Mouse (Mus musculus) megakaryocyte-erythroid progenitor cell, adult 5-6 weeks (primary cell): ENCODE data around the gene Klc1. TPM values are rescaled to one million over a fixed set of nuclear protein-coding genes. Genes with fewer than 3 reads are reported as not detected.

Experiments
- ATAC-seq: replicated peaks from 2 replicates; pipeline ENCODE4 v1.8.0; 2016; ENCODE audit warnings: mild to moderate bottlenecking, inconsistent platforms; ENCODE audit not compliant: severe bottlenecking, poor library complexity, low FRiP score, low TSS enrichment
- total RNA-seq, 2 experiments: library from RNA; stranded (forward) in 1 of 2; stranded (reverse) in 1 of 2; fragments of 200-1000, 215-1000 nt in 1 of 2; fragments of >200 nt in 1 of 2; fragmentation: Nextera tagmentation in 1 of 2; gene quantifications; 2 replicates each; pipeline ENCODE4 v1.2.3; 2014 to 2017

The Klc1 gene
- total RNA-seq, 2 experiments from 2014 or later = 28.3 to 58.3 TPM

DNA sequence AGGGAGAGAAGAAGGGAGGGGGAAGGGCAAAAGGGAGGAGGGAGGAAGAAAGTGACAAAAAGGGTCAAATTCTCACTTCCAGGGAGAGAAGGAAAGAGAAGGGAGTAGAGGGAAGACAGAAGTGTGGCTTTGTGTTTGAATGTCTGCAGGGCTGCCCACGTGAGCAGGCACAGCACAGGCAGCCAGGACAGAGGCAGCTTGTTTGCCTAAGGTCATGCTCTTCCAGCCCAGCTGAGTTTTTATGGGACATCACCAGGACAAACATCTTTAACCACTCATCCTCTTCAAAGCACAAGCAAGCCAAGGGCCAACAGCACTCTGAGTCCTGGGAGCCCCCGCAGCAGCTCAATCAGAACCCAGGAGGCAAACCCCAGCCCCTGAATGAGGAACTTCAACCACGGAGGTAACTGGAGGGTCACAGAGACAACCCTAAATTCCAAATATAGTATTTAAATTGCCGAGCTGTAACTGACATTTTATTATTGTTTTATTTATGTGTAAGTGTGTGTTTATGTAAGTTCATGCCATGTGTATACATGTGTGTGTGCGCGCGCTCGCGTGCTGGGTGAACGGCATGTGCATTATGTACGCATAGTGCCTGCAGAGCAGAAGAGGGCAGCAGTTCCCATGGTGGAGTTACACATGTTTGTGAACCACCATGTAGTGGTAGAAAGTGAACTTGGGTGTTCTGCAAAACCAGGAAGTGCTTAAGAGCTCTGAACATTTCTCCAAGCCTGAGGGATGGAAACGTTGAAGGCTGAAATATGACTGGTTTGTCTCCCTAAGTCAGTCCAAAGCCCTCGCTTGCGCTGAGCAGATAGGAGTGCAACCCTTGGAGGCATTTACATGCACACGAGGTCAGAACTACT is 84.2 kb downstream of the Klc1 start:
- ATAC-seq = no peak

DNA sequence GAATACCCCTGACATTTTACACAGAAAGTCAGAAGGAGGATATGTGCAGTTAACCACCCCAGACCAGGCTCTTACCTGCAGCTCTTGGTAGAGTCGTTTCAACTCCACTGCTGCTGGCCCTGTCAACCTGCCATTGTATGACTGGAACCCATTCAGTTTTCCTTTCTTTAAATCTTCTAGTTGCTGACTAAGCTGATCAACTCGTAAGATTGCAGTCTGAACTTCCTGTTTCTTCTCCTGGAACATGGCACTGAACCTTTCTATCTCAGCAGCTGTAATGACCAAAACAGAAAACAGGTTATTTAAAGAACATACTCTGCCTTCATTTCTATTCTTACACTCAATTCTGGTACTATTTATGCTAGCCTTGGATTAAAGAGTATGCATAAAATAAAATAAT is 84.8 kb downstream of the Klc1 start:
- ATAC-seq = no peak

DNA sequence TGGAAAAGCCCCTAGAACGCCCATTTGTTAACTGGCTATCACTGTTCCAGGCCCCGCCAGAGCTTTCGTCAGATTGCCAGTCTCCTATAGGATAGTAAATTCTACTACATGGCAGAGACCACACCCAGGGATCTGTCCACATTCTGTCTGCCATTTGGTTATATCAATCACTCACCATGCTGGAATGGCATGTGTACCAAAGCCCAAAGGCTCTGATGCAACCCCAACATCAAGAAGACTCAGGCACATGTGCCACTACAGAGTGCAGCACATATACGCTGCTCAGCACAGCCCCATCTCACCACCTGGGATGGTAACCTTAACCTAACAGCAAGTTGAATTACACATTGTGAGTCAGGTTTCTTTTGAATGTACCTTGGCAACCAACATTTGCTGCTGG is 87.3 kb downstream of the Klc1 start:
- ATAC-seq = no peak

DNA sequence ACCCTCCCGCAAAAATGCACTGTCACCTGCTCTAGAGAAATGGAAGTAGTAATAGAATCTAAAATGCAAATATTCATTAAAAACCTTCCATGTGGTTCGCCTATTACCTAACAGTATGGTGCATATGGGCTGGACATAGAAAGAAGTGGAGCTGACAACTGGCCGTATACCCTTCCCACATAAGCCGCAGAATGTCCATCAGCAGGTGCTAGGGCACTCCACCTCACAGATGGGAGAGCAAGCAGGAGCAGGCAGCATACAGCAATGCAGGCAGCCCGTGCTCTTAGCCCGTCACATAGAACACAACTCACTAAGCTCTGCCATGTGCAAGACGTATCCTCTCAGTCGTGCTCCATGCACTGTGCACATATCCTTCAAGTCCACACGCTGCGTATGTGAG is 88.2 kb downstream of the Klc1 start:
- ATAC-seq = no peak

DNA sequence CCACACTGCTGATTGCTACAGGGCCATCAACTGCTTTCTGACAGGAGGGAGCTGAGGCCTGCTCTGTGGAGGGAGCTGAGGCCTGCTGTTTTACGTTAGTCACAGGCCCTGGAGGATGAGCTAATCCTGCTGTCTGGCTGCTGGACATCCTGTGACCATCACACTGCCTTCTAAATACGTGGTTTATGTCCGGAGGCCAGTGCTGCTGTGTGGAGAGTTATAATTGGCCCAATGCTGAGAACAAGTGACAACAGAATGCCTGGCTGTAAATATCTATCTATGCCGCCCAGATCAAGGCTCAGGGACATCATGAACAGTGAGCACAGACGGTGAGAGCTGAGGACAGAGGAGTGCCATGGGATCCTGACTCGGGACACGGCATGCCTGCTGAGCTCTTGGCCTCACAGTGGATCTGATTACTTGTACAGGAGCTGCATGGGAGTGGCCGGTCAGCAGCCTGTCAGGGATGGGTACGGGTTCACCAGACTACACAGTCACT is 89.7 kb downstream of the Klc1 start:
- ATAC-seq = no peak

DNA sequence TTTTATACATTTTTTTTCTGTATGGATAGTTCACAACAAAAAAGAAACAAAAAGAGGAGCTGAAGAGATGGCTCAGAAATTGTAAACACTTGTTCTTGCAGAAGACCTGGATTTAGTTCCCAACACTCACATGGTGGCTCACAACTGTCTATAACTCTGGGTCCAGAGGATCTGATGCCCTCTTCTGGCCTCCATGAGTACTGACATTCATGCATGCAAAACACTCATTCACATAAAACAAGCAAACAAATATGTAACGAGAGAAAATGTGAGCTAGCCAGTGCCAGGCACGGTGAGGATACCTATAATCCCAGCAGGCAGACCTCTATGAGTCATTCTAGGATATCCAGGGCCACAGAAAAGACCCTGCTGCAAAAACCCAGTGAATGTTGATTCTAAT is 92.6 kb downstream of the Klc1 start:
- ATAC-seq = peak; percentile 58; the same call in 1 of the 2 replicates

DNA sequence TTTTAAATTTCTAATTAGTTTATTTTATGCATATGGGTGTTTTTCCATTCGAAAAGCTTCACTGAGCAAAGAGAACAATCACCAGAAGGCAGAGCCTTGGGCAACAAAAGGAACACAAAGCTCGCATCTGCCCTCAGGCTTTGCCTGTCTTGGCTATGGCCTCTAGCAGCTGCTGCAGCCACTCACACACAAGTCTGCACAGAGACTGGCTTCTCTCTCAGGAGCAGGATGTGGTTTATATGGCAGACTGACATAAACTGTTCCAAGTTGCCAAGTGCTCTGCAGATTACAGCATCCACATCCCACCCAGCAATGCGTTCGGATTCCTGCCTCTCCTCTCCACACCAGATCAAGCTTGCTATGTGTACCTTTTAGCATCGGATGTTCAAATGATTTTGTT is 93.1 kb downstream of the Klc1 start:
- no peak for ATAC-seq

DNA sequence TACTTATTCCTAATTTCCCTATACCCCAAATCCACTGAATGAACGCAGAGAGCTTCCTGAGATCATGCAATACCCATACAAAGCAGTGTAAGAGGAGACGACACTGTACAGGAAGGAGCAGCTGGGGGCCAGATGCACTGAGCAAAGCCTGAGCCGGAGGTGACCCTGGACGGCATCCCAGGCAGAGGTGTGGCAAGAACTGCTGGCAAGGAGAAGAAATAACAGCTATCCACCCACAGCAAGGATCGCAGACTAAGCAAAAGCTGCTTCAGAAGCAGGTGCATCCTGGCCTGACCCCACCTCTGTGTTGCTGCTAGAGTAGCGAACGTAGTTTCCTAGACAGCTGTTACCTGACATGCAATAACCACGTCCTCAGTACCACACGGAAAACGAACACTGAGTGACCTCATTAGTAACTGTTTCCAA is 94.4 kb downstream of the Klc1 start:
- peak; percentile 51; the same call in 1 of the 2 replicates for ATAC-seq

DNA sequence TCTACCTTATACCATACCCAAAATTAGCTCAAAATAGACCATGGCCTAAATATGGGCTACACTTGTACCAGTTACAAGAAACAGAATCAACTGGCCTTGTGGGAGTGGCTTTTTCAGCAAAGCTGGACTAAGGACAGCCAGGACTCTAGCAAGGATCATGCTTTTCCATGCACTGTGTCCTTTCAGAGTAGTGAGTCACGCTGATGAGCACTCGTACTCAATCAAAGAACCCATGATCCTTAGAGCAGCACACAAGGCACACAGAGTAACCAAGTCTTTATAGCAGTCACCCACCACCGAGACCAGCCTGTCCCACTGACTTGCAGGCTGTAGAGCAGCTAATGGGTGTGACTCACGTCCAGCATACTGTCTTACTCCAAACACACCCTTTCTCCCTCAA is 94.9 kb downstream of the Klc1 start:
- no peak; the same call in 1 of the 2 replicates for ATAC-seq

DNA sequence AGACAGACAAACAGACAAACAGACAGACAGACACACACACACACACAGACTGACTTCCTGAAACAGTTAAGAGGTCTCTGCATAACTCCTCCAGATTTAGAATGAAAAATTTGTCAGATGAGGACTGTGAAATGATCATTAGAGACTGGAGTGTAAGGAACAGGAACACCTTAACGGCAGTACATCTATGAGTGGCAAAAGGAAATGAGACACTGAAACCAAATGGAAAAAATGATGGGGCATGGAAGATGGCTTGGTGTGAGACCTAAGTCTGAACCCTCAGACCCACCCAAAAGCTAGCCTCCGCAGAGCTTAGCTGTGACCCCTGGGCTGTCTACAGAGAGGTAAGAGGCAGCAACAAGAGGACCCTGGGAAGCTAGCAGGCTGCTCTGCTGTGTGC is 96.8 kb downstream of the Klc1 start:
- no peak for ATAC-seq

Other genes with a start within 250 kb of the Klc1 start
- 212 and 247 TPM in 2 replicates for gene Eif5, start 220.8 kb upstream of the Klc1 start, total RNA-seq (2014; fragmentation: Nextera tagmentation)
- gene Eif5, start 220.8 kb upstream of the Klc1 start, total RNA-seq (2017) = 262 and 337 TPM in 2 replicates
- gene Mark3, start 184.3 kb upstream of the Klc1 start, total RNA-seq (2014; fragmentation: Nextera tagmentation) = 56.3 and 62.2 TPM in 2 replicates
- gene Mark3, start 184.3 kb upstream of the Klc1 start, total RNA-seq (2017) = 55.2 and 81.3 TPM in 2 replicates
- 2.7 TPM in 1 of 2 replicates, not detected in the other for gene Ckb, start 86.5 kb upstream of the Klc1 start, total RNA-seq (2014; fragmentation: Nextera tagmentation)
- gene Ckb, start 86.5 kb upstream of the Klc1 start, total RNA-seq (2017) = 1.5 and 4.4 TPM in 2 replicates
- 20.5 and 26.7 TPM in 2 replicates for gene Trmt61a, start 80.7 kb upstream of the Klc1 start, total RNA-seq (2014; fragmentation: Nextera tagmentation)
- gene Trmt61a, start 80.7 kb upstream of the Klc1 start, total RNA-seq (2017) = 11.1 and 15.4 TPM in 2 replicates
- gene Bag5, start 45.6 kb upstream of the Klc1 start, total RNA-seq (2014; fragmentation: Nextera tagmentation) = 27.7 and 28.9 TPM in 2 replicates
- gene Bag5, start 45.6 kb upstream of the Klc1 start, total RNA-seq (2017) = 33.0 and 52.3 TPM in 2 replicates
- gene Apopt1, start 45.6 kb upstream of the Klc1 start, total RNA-seq (2014; fragmentation: Nextera tagmentation) = 62.7 and 67.7 TPM in 2 replicates
- gene Apopt1, start 45.6 kb upstream of the Klc1 start, total RNA-seq (2017) = 55.5 and 56.4 TPM in 2 replicates
- 32.1 and 34.7 TPM in 2 replicates for gene Xrcc3, start 55.0 kb downstream of the Klc1 start, total RNA-seq (2014; fragmentation: Nextera tagmentation)
- 6.7 and 11.2 TPM in 2 replicates for gene Xrcc3, start 55.0 kb downstream of the Klc1 start, total RNA-seq (2017)
- 7.3 and 20.4 TPM in 2 replicates for gene Zfyve21, start 55.3 kb downstream of the Klc1 start, total RNA-seq (2014; fragmentation: Nextera tagmentation)
- 5.4 and 9.6 TPM in 2 replicates for gene Zfyve21, start 55.3 kb downstream of the Klc1 start, total RNA-seq (2017)
- 6.7 and 8.2 TPM in 2 replicates for gene Ppp1r13b, start 149.3 kb downstream of the Klc1 start, total RNA-seq (2014; fragmentation: Nextera tagmentation)
- gene Ppp1r13b, start 149.3 kb downstream of the Klc1 start, total RNA-seq (2017) = 6.0 and 7.1 TPM in 2 replicates
- gene Atp5mpl, start 208.1 kb downstream of the Klc1 start, total RNA-seq (2014; fragmentation: Nextera tagmentation) = 536 and 684 TPM in 2 replicates
- gene Atp5mpl, start 208.1 kb downstream of the Klc1 start, total RNA-seq (2017) = 637 and 817 TPM in 2 replicates
- gene Tdrd9, start 212.7 kb downstream of the Klc1 start, total RNA-seq (2014; fragmentation: Nextera tagmentation) = not detected in 2 replicates
- gene Tdrd9, start 212.7 kb downstream of the Klc1 start, total RNA-seq (2017) = not detected in 2 replicates
- gene Rd3l, start 222.5 kb downstream of the Klc1 start, total RNA-seq (2014; fragmentation: Nextera tagmentation) = not detected in 2 replicates
- not detected in 2 replicates for gene Rd3l, start 222.5 kb downstream of the Klc1 start, total RNA-seq (2017)